Mouse (Mus musculus): ENCODE data around the gene Rab3il1. TPM values are rescaled to one million over a fixed set of nuclear protein-coding genes. Genes with fewer than 3 reads are reported as not detected.

Rab3il1 gene
- 87.5 and 239 TPM in 2 replicates for polyA plus RNA-seq (2012; ENCODE audit: low replicate concordance)

GRCm38 (mm10) chr19:10001206-10001969 is at the start of gene Rab3il1, which contains the start of gene Best1:
Gene Rab3il1, plus strand, starts transcription at chr19:10001669.
Gene Best1, minus strand, starts transcription at chr19:10001633.

DNA sequence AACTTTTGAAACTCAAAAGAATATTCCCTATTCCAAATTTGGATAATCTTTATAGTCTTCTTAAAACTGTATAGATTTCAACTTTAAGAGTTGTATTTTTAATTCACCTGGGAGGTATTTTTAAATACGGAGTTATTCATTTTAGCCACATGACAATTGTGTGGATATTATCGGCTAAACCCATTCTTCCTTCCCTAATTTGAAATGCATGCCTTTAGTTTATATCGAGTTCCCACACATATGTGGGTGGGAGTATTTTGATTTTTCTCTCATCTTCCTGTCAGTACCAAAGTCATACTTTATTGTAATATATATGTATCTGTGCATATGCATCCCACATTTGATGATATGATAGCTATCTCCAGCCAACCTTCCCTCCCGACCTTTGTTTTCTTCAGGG is 21.2 kb upstream of the Rab3il1 start, which contains the start of gene Fth1:
TSS of gene Fth1 (plus strand) at position 341 of the 400 bp plus-strand sequence.

DNA sequence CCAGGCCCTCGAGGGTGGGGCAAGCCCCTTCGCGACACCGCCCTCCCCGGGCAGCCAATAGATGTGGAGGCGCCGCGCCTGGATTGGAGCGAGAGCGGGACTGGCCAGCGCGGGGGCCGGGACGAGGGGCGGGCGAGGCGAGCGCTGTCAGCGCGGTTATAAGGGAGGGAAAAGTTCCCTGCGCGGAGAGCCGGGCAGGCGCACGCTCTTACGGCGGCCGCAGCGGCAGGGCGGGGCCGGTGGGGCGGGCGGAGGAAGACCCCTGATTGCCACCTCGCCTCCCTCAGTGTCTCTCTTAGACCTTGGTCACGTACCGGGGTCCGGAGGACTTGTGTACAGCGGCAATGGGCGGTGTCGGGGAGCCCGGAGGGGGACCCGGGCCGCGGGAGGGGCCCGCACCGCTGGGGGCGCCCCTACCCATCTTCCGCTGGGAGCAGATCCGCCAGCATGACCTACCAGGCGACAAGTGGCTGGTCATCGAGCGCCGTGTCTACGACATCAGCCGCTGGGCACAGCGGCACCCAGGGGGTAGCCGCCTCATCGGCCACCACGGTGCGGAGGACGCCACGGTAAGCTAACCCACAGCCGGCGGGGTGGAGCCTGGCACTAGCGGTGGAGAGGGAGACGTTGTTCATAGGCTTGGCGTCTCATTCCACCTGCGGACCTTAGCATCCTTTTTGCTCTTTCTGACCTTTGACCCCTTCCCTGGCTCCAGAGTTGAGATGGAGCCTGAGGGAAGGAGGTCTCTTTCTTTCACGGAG is 40.1 kb downstream of the Rab3il1 start, which contains the start of gene Fads3:
TSS of gene Fads3 (plus strand) at position 182 of the 761 bp plus-strand sequence.

Other genes with a start within 250 kb of the Rab3il1 start
- not detected in 2 replicates for gene Scgb2a2, start 154.1 kb upstream of the Rab3il1 start, polyA plus RNA-seq (2012; ENCODE audit: low replicate concordance)
- 79.3 and 143 TPM in 2 replicates for gene Incenp, start 102.1 kb upstream of the Rab3il1 start, polyA plus RNA-seq (2012; ENCODE audit: low replicate concordance)
- gene Fth1, start 21.1 kb upstream of the Rab3il1 start, polyA plus RNA-seq (2012; ENCODE audit: low replicate concordance), result 22,439 and 22,473 TPM in 2 replicates
- gene Best1, start within 50 bp of the Rab3il1 start, polyA plus RNA-seq (2012; ENCODE audit: low replicate concordance), result not detected in 2 replicates
- 221 and 272 TPM in 2 replicates for gene Fads3, start 39.9 kb downstream of the Rab3il1 start, polyA plus RNA-seq (2012; ENCODE audit: low replicate concordance)
- 36.5 and 67.5 TPM in 2 replicates for gene Fads2, start 100.1 kb downstream of the Rab3il1 start, polyA plus RNA-seq (2012; ENCODE audit: low replicate concordance)
- gene Fads1, start 181.2 kb downstream of the Rab3il1 start, polyA plus RNA-seq (2012; ENCODE audit: low replicate concordance), result 81.8 and 109 TPM in 2 replicates
- gene Tmem258, start 202.3 kb downstream of the Rab3il1 start, polyA plus RNA-seq (2012; ENCODE audit: low replicate concordance), result 8.3 and 10.4 TPM in 2 replicates
- 34.7 and 79.8 TPM in 2 replicates for gene Fen1, start 202.5 kb downstream of the Rab3il1 start, polyA plus RNA-seq (2012; ENCODE audit: low replicate concordance)
- gene Myrf, start 239.1 kb downstream of the Rab3il1 start, polyA plus RNA-seq (2012; ENCODE audit: low replicate concordance), result 0.20 and 0.39 TPM in 2 replicates